Mouse (Mus musculus): ENCODE data around the gene Enpp3.

Gene Enpp3

GRCm38 (mm10) chr10:24763257-24763656 is 79.4 kb downstream of the Enpp3 start:
- DNase-seq (ENCODE audit: low spot score), result no peak

GRCm38 (mm10) chr10:24758326-24758915 is 84.2 kb downstream of the Enpp3 start:
- DNase-seq (ENCODE audit: low spot score), result no peak

- no peak for DNase-seq (ENCODE audit: low spot score)
Measured at GRCm38 (mm10) chr10:24754874-24755540, 87.6 kb downstream of the Enpp3 start.

GRCm38 (mm10) chr10:24754251-24754835 is 88.3 kb downstream of the Enpp3 start:
- no peak for DNase-seq (ENCODE audit: low spot score)

GRCm38 (mm10) chr10:24753536-24754250 is 88.9 kb downstream of the Enpp3 start:
- DNase-seq (ENCODE audit: low spot score), result no peak

GRCm38 (mm10) chr10:24742950-24743487 is 99.6 kb downstream of the Enpp3 start:
- no peak for DNase-seq (ENCODE audit: low spot score)

- DNase-seq (ENCODE audit: low spot score), result no peak
Measured at GRCm38 (mm10) chr10:24741229-24742198, 101.1 kb downstream of the Enpp3 start.

GRCm38 (mm10) chr10:24739171-24739570 is 103.5 kb downstream of the Enpp3 start:
- no peak for DNase-seq (ENCODE audit: low spot score)

- DNase-seq (ENCODE audit: low spot score), result no peak
Measured at GRCm38 (mm10) chr10:24738456-24738855, 104.2 kb downstream of the Enpp3 start.

GRCm38 (mm10) chr10:24735027-24735777 is 107.4 kb downstream of the Enpp3 start:
- DNase-seq (ENCODE audit: low spot score), result no peak

GRCm38 (mm10) chr10:24727478-24727877 is 115.1 kb downstream of the Enpp3 start:
- no peak for DNase-seq (ENCODE audit: low spot score)

GRCm38 (mm10) chr10:24725197-24725596 is 117.4 kb downstream of the Enpp3 start:
- no peak for DNase-seq (ENCODE audit: low spot score)
